Mouse (Mus musculus) megakaryocyte, adult 5-6 weeks (primary cell): Measurements from ENCODE around the gene Lat. TPM values are rescaled to one million over a fixed set of nuclear protein-coding genes. Genes with fewer than 3 reads are reported as not detected.

Experiments used
- ATAC-seq: 2 replicates; pipeline ENCODE4 v1.8.0; 2016; ENCODE audit warnings: mild to moderate bottlenecking, inconsistent platforms; ENCODE audit not compliant: poor library complexity, severe bottlenecking
- total RNA-seq, 2 experiments: library from RNA; stranded (forward) in 1 of 2; stranded (reverse) in 1 of 2; fragments of 153-499, 151-499 nt in 1 of 2; fragments of 221-1000, 200-1000 nt in 1 of 2; gene quantifications; 2 replicates each; pipeline versions ENCODE4 v1.2.3 to v1.2.4; 2015 to 2017

Gene Lat
- total RNA-seq, 2 experiments from 2014 or later = 3.3 to 7.3 TPM

GRCm38 (mm10) chr7:126368367-126368766, 1.0 kb downstream of the Lat start:
- no peak for ATAC-seq

GRCm38 (mm10) chr7:126367636-126368035, 1.7 kb downstream of the Lat start:
- ATAC-seq = no peak

GRCm38 (mm10) chr7:126363038-126363437, 6.3 kb downstream of the Lat start:
- no peak for ATAC-seq

GRCm38 (mm10) chr7:126359049-126359448, 10.3 kb downstream of the Lat start:
- no peak for ATAC-seq

GRCm38 (mm10) chr7:126358413-126358812, 11.0 kb downstream of the Lat start:
- ATAC-seq = no peak

GRCm38 (mm10) chr7:126357838-126358237, 11.5 kb downstream of the Lat start:
- no peak for ATAC-seq

- ATAC-seq = peak; percentile 49; the same call in 1 of the 2 replicates
Measured at GRCm38 (mm10) chr7:126356793-126357591, 12.4 kb downstream of the Lat start.

GRCm38 (mm10) chr7:126355847-126356597, 13.3 kb downstream of the Lat start:
- ATAC-seq = no peak

GRCm38 (mm10) chr7:126354738-126355614, 14.4 kb downstream of the Lat start:
- no peak for ATAC-seq

- no peak for ATAC-seq
Measured at GRCm38 (mm10) chr7:126353994-126354365, 15.4 kb downstream of the Lat start.

GRCm38 (mm10) chr7:126353251-126353993, 15.9 kb downstream of the Lat start:
- ATAC-seq = no peak

- ATAC-seq = no peak
Measured at GRCm38 (mm10) chr7:126351419-126351951, 17.9 kb downstream of the Lat start.

GRCm38 (mm10) chr7:126350748-126351418, 18.5 kb downstream of the Lat start:
- no peak for ATAC-seq

GRCm38 (mm10) chr7:126348293-126348692, 21.1 kb downstream of the Lat start:
- ATAC-seq = no peak

- no peak for ATAC-seq
Measured at GRCm38 (mm10) chr7:126347098-126347497, 22.3 kb downstream of the Lat start.

- no peak for ATAC-seq
Measured at GRCm38 (mm10) chr7:126345969-126346368, 23.4 kb downstream of the Lat start.

GRCm38 (mm10) chr7:126345557-126345956, 23.8 kb downstream of the Lat start:
- ATAC-seq = no peak

- no peak for ATAC-seq
Measured at GRCm38 (mm10) chr7:126340896-126341295, 28.5 kb downstream of the Lat start.

- no peak for ATAC-seq
Measured at GRCm38 (mm10) chr7:126340206-126340618, 29.2 kb downstream of the Lat start.
